In the genomic region with DNA sequence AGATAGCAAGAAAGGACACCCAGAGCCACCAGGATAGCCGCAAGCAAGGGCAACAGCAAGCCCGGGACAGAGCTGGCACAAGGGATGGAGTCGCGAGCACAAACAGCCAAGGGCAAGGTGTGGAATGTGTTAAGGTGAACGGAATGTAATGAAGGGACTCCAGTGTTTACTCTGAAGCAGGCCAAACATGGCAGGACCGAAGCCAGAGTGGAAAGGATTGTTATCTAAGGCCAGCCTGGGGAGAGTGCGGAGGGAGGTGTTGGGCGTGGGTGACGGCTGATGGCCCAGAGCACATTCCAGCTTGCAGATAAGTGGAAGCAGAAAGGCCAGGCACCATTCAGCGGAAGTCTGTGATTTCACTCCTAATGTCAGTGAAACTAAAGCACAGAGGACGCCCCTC, we compare ENCODE assay signal across 8 mouse cellular contexts.
DNase-seq lines count a peak whose midpoint lies in the region; ATAC-seq and TF ChIP-seq lines count a peak whose summit lies in the region.

No protein-coding gene starts in this region.

- ATAC-seq in intestine, embryonic 16.5 days: peak; percentile 86
- peak; percentile 84 for ATAC-seq in liver, embryonic 16.5 days (ENCODE audit: low read depth)

- peak overlapping the region; percentile 40 for H3K27ac ChIP-seq in intestine, embryonic 16.5 days (ENCODE audit: low read length)
- H3K27ac ChIP-seq in liver, embryonic 16.5 days (ENCODE audit: low read length): peak overlapping the region; percentile 71
- no peak overlapping the region for H3K27ac ChIP-seq in layer of hippocampus, adult 2 months

- TF ChIP-seq CTCF in layer of hippocampus, adult 2 months (conservative IDR thresholded peaks at IDR 0.05): no peak

- DNase-seq in ovary, adult 18-20 months (ENCODE audit: low spot score): peak; percentile 61
- no peak for DNase-seq in ovary, postnatal 10 days (ENCODE audit: low spot score)
- peak; percentile 40 to 66 for DNase-seq in urinary bladder, postnatal 36 days (ENCODE audit: low spot score in 2 of 2)
- no peak for DNase-seq in right cerebral cortex, adult 2 months (ENCODE audit: low spot score in 2 of 2)
- DNase-seq in layer of hippocampus, adult 2 months (ENCODE audit: low spot score in 2 of 2): no peak
- no peak for DNase-seq in adrenal gland, postnatal 4 days (ENCODE audit: low spot score in 2 of 2)

- H3K36me3 ChIP-seq in intestine, embryonic 16.5 days (ENCODE audit: control insufficient read depth, insufficient read depth, low read length): no peaks in the 10 kb centered on the region
- H3K36me3 ChIP-seq in liver, embryonic 16.5 days (ENCODE audit: control insufficient read depth, insufficient read depth): no peaks in the 10 kb centered on the region

- H3K4me3 ChIP-seq in intestine, embryonic 16.5 days (ENCODE audit: low read length): no peak overlapping the region
- H3K4me3 ChIP-seq in liver, embryonic 16.5 days (ENCODE audit: low read depth, low read length): no peak overlapping the region
- H3K4me3 ChIP-seq in layer of hippocampus, adult 2 months: no peak overlapping the region

- H3K4me2 ChIP-seq in intestine, embryonic 16.5 days (ENCODE audit: low read depth, low read length): 0 out of 2 replicates have a peak overlapping the region, but pooled peaks have one; percentile 1
- H3K4me2 ChIP-seq in liver, embryonic 16.5 days (ENCODE audit: low read depth, low read length): no peak overlapping the region

- WGBS in intestine, embryonic 16.5 days: 27% methylated on average over 11 of the region's 11 CpGs
- 22% methylated on average over 11 of the region's 11 CpGs for WGBS in liver, embryonic 16.5 days (ENCODE audit: insufficient replicate concordance)

- peaks cover 19% of the 10 kb centered on the region for H3K4me1 ChIP-seq in intestine, embryonic 16.5 days (ENCODE audit: control insufficient read depth, insufficient read depth, low read length)
- peaks cover 6% of the 10 kb centered on the region for H3K4me1 ChIP-seq in liver, embryonic 16.5 days (ENCODE audit: control insufficient read depth, low read depth, low read length)

- no peaks in the 10 kb centered on the region for H3K9me3 ChIP-seq in intestine, embryonic 16.5 days (ENCODE audit: control insufficient read depth, low read length)
- H3K9me3 ChIP-seq in liver, embryonic 16.5 days (replicated peaks; ENCODE audit: control insufficient read depth, low read length): no peaks in the 10 kb centered on the region

- no peaks in the 10 kb centered on the region for H3K27me3 ChIP-seq in intestine, embryonic 16.5 days (replicated peaks; ENCODE audit: control insufficient read depth, insufficient read depth, low read length)
- H3K27me3 ChIP-seq in liver, embryonic 16.5 days (ENCODE audit: control insufficient read depth, insufficient read depth, low read depth, low read length): no peaks in the 10 kb centered on the region

- no peak overlapping the region for H3K9ac ChIP-seq in intestine, embryonic 16.5 days (ENCODE audit: low read depth, low read length)
- H3K9ac ChIP-seq in liver, embryonic 16.5 days (ENCODE audit: low read depth, low read length): no peak overlapping the region

Comparison
In these comparisons a context has a peak if more than half of its experiments do, and no peak if none do; other contexts are left out.
1. DNase-seq: peak in ovary, adult 18-20 months (single experiment) and urinary bladder, postnatal 36 days (2 of 2); none in ovary, postnatal 10 days (single experiment), right cerebral cortex, adult 2 months (0 of 2), layer of hippocampus, adult 2 months (0 of 2) and adrenal gland, postnatal 4 days (0 of 2).